Comparison of ENCODE assay signal across 8 mouse cellular contexts in genomic region chr1:175880453-175881296, GRCm38 (mm10). TPM values are rescaled to one million over a fixed set of nuclear protein-coding genes. Genes with fewer than 3 reads are reported as not detected.
DNase-seq lines count a peak whose midpoint lies in the region; ATAC-seq and TF ChIP-seq lines count a peak whose summit lies in the region.

Gene Exo1 (plus strand): TSS chr1:175880581.

- H3K27me3 ChIP-seq in E14TG2a.4 (ENCODE audit: insufficient read depth, low read length), result no peaks in the 10 kb centered on the region
- H3K27me3 ChIP-seq in forebrain, embryonic 12.5 days, result no peaks in the 10 kb centered on the region
- H3K27me3 ChIP-seq in heart, postnatal 0 days (ENCODE audit: control insufficient read depth, insufficient read depth, low read length), result no peaks in the 10 kb centered on the region
- H3K27me3 ChIP-seq in liver, embryonic 16.5 days (ENCODE audit: control insufficient read depth, insufficient read depth, low read depth, low read length), result no peaks in the 10 kb centered on the region
- no peaks in the 10 kb centered on the region for H3K27me3 ChIP-seq in neural tube, embryonic 13.5 days
- H3K27me3 ChIP-seq in testis, adult 2 months (ENCODE audit: control insufficient read depth, insufficient read depth, low read length), result no peaks in the 10 kb centered on the region

- WGBS in forebrain, embryonic 12.5 days, result under 1% methylated on average over 66 of the region's 66 CpGs
- under 1% methylated on average over 62 of the region's 66 CpGs for WGBS in heart, postnatal 0 days
- 0% methylated on average over 66 of the region's 66 CpGs for WGBS in liver, embryonic 16.5 days (ENCODE audit: insufficient replicate concordance)
- under 1% methylated on average over 64 of the region's 66 CpGs for WGBS in neural tube, embryonic 13.5 days

- peak within 1 kb of the TSS; percentile 72 for H3K9ac ChIP-seq in forebrain, embryonic 12.5 days
- H3K9ac ChIP-seq in heart, postnatal 0 days (replicated peaks; ENCODE audit: low read depth, low read length), result peak within 1 kb of the TSS; percentile 58
- peak within 1 kb of the TSS; percentile 82 for H3K9ac ChIP-seq in liver, embryonic 16.5 days (ENCODE audit: low read depth, low read length)
- H3K9ac ChIP-seq in neural tube, embryonic 13.5 days, result peak within 1 kb of the TSS; percentile 71

- peak; percentile 97 for ATAC-seq in forebrain, embryonic 12.5 days (ENCODE audit: low FRiP score)
- peak; percentile 93 for ATAC-seq in heart, postnatal 0 days (ENCODE audit: insufficient read depth, low read depth)
- ATAC-seq in liver, embryonic 16.5 days (ENCODE audit: low read depth), result peak; percentile 96
- peak; percentile 98 for ATAC-seq in neural tube, embryonic 13.5 days (ENCODE audit: low read depth)

- peaks cover 50% of the 10 kb centered on the region for H3K9me3 ChIP-seq in E14TG2a.4 (ENCODE audit: low read length)
- no peaks in the 10 kb centered on the region for H3K9me3 ChIP-seq in forebrain, embryonic 12.5 days
- H3K9me3 ChIP-seq in heart, postnatal 0 days (replicated peaks; ENCODE audit: control insufficient read depth, low read length), result no peaks in the 10 kb centered on the region
- no peaks in the 10 kb centered on the region for H3K9me3 ChIP-seq in liver, embryonic 16.5 days (replicated peaks; ENCODE audit: control insufficient read depth, low read length)
- H3K9me3 ChIP-seq in neural tube, embryonic 13.5 days, result no peaks in the 10 kb centered on the region

- TF ChIP-seq CTCF in E14TG2a.4 (conservative IDR thresholded peaks at IDR 0.05; ENCODE audit: low read length), result no peak
- TF ChIP-seq CTCF in heart, postnatal 0 days (IDR thresholded peaks at IDR 0.05; ENCODE audit: low read depth), result no peak
- TF ChIP-seq CTCF in testis, adult 2 months (IDR thresholded peaks at IDR 0.05; ENCODE audit: control insufficient read depth, insufficient read depth, insufficient replicate concordance, low read depth, low read length), result no peak

- H3K4me1 ChIP-seq in E14TG2a.4 (replicated peaks; ENCODE audit: low read depth, low read length), result peaks cover 7% of the 10 kb centered on the region; the same call in 1 of the 2 replicates
- H3K4me1 ChIP-seq in forebrain, embryonic 12.5 days, result peaks cover 27% of the 10 kb centered on the region
- no peaks in the 10 kb centered on the region for H3K4me1 ChIP-seq in heart, postnatal 0 days (ENCODE audit: control insufficient read depth, insufficient read depth)
- peaks cover 13% of the 10 kb centered on the region for H3K4me1 ChIP-seq in liver, embryonic 16.5 days (ENCODE audit: control insufficient read depth, low read depth, low read length)
- H3K4me1 ChIP-seq in neural tube, embryonic 13.5 days (replicated peaks), result peaks cover 11% of the 10 kb centered on the region
- no peaks in the 10 kb centered on the region for H3K4me1 ChIP-seq in testis, adult 2 months (ENCODE audit: control insufficient read depth, insufficient read depth, low read length)

- DNase-seq in c-Kit-positive CD71-positive TER-119-positive erythroid progenitor cells, embryonic 14.5 days (ENCODE audit: low spot score), result peak; percentile 83
- peak; percentile 79 for DNase-seq in heart, postnatal 0 days (ENCODE audit: low spot score)
- DNase-seq in kidney, postnatal 4 days, result peak; percentile 92 to 93

- peak within 1 kb of the TSS; percentile 90 for H3K4me3 ChIP-seq in E14TG2a.4 (replicated peaks; ENCODE audit: low read length)
- peak within 1 kb of the TSS; percentile 71 for H3K4me3 ChIP-seq in forebrain, embryonic 12.5 days (replicated peaks)
- peak within 1 kb of the TSS; percentile 65 for H3K4me3 ChIP-seq in heart, postnatal 0 days (ENCODE audit: low read depth, low read length)
- H3K4me3 ChIP-seq in liver, embryonic 16.5 days (ENCODE audit: low read depth, low read length), result peak within 1 kb of the TSS; percentile 93
- H3K4me3 ChIP-seq in neural tube, embryonic 13.5 days, result peak within 1 kb of the TSS; percentile 76
- H3K4me3 ChIP-seq in testis, adult 2 months (ENCODE audit: control insufficient read depth, low read depth, low read length), result peak within 1 kb of the TSS; percentile 92

- TF ChIP-seq EP300 in heart, postnatal 0 days (IDR thresholded peaks at IDR 0.05; ENCODE audit: low read depth), result no peak

- peaks cover 43% of the 10 kb centered on the region for H3K36me3 ChIP-seq in E14TG2a.4 (ENCODE audit: insufficient read depth, low read length)
- H3K36me3 ChIP-seq in forebrain, embryonic 12.5 days (replicated peaks), result peaks cover 26% of the 10 kb centered on the region
- 0 out of 2 replicates have a peak, but pooled peaks cover 6% of the 10 kb centered on the region for H3K36me3 ChIP-seq in heart, postnatal 0 days (replicated peaks; ENCODE audit: control insufficient read depth, insufficient read depth, low read length)
- peaks cover 17% of the 10 kb centered on the region for H3K36me3 ChIP-seq in liver, embryonic 16.5 days (ENCODE audit: control insufficient read depth, insufficient read depth)
- no peaks in the 10 kb centered on the region for H3K36me3 ChIP-seq in neural tube, embryonic 13.5 days
- no peaks in the 10 kb centered on the region for H3K36me3 ChIP-seq in testis, adult 2 months (ENCODE audit: control insufficient read depth, insufficient read depth, low read length)

- H3K4me2 ChIP-seq in forebrain, embryonic 12.5 days, result peak within 1 kb of the TSS; percentile 71
- peak within 1 kb of the TSS; percentile 78 for H3K4me2 ChIP-seq in heart, postnatal 0 days (ENCODE audit: low read depth, low read length)
- peak within 1 kb of the TSS; percentile 83 for H3K4me2 ChIP-seq in liver, embryonic 16.5 days (ENCODE audit: low read depth, low read length)
- peak within 1 kb of the TSS; percentile 91 for H3K4me2 ChIP-seq in neural tube, embryonic 13.5 days

- TF ChIP-seq POLR2A in testis, adult 2 months (IDR thresholded peaks at IDR 0.05; ENCODE audit: control insufficient read depth, low read depth, low read length), result no peak

- H3K27ac ChIP-seq in forebrain, embryonic 12.5 days, result peak within 1 kb of the TSS; percentile 83
- peak within 1 kb of the TSS; percentile 73 for H3K27ac ChIP-seq in heart, postnatal 0 days (ENCODE audit: low read depth)
- peak within 1 kb of the TSS; percentile 87 for H3K27ac ChIP-seq in liver, embryonic 16.5 days (ENCODE audit: low read length)
- H3K27ac ChIP-seq in neural tube, embryonic 13.5 days (replicated peaks), result peak within 1 kb of the TSS; percentile 75
- peak within 1 kb of the TSS; percentile 79 for H3K27ac ChIP-seq in testis, adult 2 months (ENCODE audit: control insufficient read depth, insufficient read depth, low read depth, low read length)

RNA-seq across cellular contexts. Expression of gene Exo1, which starts in this region (rescaled TPM):
- polyA plus RNA-seq in forebrain, embryonic 12.5 days (2016; fragmentation: Nextera tagmentation; extraction: Ambion mirVana), result 107 and 113 TPM in 2 replicates
- 13.3 and 22.8 TPM in 2 replicates for total RNA-seq in heart, postnatal 0 days (2014; rRNA removed; ENCODE audit: low replicate concordance)
- polyA plus RNA-seq in heart, postnatal 0 days (2015; fragmentation: Nextera tagmentation; extraction: Ambion mirVana), result 7.2 and 8.7 TPM in 2 replicates
- polyA plus RNA-seq in liver, embryonic 16.5 days (2015; fragmentation: Nextera tagmentation; extraction: Ambion mirVana), result 27.8 and 28.5 TPM in 2 replicates
- 7.9 and 12.9 TPM in 2 replicates for polyA plus RNA-seq in neural tube, embryonic 13.5 days (2015; fragmentation: Nextera tagmentation; extraction: Ambion mirVana)
- 1.9 and 3.3 TPM in 2 replicates for polyA plus RNA-seq in testis, adult 2 months (2012; rRNA removed)

Comparison
In these comparisons a context has a peak if more than half of its experiments do, and no peak if none do; other contexts are left out.
1. Peak in every context shown above with its lines: DNase-seq, ATAC-seq, H3K4me3 ChIP-seq and H3K27ac ChIP-seq.